Mouse (Mus musculus) spleen, postnatal 14 days (tissue): ENCODE measurements at regions not wholly inside any gene's neighbourhood (a gene's known extent, or its start where the extent isn't known, plus 50 kb on each side); places are given as distances from the start of the nearest gene placed in this dataset.

Experiments
- DNase-seq, 2 experiments: peaks; one replicate each; pipeline ENCODE4 v3.0.0; 2021 to 2022; ENCODE audit warnings: low spot score in 2 of 2

DNA sequence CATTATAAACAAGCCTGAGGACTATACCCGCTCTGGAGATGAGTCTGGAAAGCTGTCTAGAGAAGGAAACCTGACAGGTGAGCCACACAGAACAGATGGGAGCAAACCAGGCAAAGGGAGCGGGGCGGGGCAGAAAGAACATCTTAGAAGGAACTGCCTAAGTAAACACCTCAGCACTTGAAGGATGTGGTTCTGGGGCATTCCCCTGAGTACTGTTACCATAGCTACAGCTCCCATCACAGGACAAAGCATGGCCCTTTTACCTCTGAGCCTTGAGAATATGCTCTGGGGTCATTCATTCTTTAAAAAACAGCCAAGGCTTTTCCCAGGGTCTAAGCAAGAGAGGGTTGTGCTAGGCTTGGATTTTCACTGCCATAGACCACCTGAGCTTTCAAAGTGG lies 127.6 kb downstream of the Rpap3 start:
- no peak for DNase-seq

DNA sequence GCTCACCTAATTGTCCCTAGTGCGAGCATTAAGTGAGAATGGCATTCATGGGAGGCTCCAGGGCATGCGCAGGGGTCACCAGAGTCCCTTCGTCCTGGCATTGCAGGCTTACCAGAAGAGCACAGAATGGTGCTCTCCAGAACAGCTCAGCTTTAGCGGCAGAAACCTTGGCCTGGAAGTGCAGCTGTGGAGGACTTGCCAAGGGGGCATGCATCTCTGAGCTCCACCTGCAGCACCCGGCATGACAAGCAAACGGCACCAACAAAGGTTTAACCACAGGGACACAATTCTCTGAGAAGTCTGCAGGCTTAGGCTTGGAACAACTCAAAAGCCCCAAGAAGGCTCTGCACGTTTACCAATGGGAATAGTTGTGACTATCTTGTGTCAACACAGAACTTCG lies 128.4 kb downstream of the Rpap3 start:
- DNase-seq, result no peak

DNA sequence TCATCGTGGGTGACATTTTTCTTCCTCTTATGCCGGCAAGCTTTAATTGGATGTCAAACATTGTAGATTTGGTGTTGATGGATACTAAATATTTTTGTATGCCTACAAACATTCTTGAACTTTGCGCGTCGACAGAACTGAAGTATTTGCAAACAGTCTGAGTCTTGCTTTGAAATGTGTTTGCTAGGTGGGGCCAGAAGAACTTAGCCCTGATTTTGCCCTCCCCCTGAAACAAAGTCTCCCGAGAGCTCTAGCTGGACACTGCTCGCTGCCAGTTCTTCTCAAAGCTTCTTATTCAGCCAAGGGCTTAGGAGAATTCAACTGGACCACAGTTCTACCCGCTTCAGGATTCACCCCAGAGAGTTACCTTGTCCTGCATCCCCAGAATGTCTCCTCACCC lies 133.0 kb downstream of the Rpap3 start:
- DNase-seq, result no peak

DNA sequence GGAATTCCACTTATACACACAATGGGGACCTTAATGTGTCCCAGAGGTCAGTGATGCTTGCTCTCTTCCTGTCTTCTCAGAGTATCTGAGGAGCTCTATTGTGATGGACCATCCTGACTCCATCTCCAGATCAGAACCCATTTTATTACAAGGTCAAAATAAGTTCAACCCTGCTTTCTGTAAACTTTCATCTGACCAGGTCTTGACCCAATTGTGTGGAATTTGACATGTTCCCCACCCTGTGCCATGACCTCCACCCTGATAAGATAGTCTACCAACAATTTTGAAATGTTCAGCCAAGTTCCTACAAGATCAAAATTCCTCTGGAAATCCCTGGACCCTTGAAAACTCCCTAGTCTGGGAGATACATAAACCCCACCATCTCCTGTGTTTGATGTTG lies 133.7 kb downstream of the Rpap3 start:
- no peak for DNase-seq

DNA sequence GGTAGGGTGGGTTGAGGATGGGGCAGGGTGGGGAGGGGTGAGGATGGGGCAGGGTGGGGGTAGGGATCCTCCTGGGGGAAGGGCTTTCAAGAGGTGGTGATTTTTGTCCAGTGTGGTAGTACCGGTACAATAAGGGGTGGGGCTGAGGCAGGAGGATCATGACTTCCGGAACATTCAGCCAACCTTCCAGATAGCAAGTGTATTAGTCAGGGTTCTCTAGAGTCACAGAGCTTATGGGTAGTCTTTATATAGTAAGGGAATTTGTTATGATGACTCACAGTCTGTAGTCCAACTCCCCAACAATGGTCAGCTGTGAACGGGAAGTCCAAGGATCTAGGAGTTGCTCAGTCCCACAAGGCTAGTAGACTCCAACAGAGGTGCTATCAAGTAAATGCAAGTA lies 145.5 kb downstream of the Rpap3 start:
- DNase-seq, result no peak

DNA sequence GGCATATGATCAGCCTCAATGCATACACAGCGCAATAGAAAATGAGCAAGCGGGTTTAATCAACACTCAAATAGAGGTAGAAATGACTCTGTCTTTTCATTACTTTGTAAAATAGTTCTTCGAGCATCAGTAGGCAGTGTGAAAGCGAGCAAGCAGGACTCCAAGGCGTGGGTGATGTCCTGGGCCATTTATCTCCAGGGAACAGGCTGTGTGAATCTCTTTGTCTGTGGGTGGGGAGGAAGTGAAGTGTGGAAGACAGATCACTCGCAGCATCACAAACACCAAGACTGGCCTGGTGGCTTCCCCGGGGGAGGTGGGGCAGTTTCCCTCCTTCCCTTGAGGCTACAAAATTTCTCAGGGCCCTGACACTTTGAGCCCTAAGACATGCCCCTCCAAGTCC lies 146.9 kb downstream of the Rpap3 start:
- DNase-seq, result no peak

DNA sequence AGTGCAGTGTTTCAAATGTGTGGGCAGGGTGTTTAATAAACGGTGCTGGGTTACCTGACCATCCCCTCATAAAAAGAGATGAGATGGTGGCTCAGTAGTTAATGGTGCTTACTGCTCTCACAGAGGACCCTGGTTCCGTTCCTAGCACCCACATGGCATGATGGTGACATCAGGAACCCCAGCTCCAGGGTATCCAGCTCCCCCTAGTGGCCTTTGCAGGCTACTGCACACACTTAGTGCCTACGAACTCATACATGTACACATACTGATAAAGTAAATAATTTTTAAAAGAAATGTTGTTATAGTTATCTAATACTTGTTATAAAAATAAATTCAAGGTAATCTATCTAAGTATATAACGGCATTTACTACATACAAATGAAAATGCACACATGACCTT lies 157.3 kb downstream of the Rpap3 start:
- DNase-seq, result no peak

DNA sequence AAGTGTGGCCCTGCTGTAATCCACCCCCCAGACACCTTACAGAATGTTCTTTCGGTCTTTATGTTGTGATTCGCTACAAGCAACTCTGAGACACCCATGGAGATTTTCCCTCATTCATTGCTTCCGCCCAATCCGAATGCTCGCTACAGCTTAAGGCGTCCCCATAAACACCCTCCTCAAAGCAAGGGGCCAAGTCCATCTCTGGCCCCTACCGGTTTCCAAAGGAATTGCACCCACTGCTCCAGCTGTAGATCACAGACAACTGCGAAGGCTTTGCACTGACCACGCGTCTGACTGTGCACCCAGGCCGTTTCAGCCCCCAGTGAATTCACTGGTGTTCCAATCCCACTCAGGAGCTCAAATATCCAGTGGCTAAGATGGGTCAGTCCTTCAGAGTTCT lies 160.6 kb downstream of the Rpap3 start:
- no peak for DNase-seq

DNA sequence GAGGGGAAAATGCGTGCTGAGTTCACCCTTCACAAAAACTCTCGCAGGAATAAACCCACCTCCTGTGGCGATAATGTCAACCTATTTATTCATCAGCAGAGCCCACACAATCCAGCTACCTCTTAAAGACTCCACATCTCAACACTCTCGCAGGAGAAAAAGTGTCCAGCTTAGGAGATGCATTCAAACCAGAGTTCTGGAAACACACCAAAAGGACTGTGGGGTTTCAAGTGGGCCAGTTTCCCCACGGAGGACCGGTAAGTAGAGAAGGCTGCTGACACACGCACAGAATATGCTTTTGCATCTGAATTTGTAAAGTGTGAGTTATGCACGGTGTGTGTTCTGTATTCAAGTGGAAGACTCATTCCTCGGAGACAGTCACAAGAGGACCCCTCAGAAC lies 164.0 kb downstream of the Rpap3 start:
- no peak for DNase-seq

DNA sequence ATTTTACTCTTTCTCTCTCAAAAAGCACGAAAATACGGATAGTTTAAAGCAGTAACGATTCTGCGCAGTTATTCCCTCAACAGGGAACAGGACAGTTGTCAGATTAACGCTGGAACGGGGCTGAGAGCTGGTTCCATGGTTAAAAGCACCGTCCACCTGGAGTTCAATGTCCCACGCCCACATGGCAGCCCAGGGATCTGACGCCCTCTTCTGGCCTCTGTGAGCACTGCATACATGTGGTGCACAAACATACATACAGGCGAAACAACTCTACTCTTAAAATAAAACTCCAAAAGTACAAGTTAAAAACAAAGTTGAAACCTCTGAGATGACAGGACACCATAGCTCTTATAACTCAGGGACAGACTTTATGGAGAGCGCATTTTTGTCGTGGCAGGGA lies 169.5 kb downstream of the Rpap3 start:
- DNase-seq, result no peak

DNA sequence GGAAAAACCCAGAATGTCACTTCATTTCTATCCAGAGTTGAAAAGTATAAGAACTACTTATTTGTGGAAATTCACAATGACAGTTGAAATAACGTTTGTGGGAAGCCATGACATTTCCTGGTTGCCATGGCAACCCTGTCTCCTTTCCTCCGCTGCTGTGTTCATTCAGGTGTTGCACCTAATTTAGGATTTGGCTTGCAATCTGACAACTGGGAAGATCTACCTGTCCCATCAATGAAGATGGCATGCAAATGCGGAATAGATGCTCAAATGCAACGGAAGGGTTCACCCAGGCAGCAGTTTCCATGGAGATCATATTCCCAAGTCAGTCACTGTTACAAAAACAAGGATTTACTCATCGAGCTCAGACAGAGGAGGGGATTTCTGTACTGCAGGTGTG lies 170.7 kb downstream of the Rpap3 start:
- DNase-seq, result no peak

DNA sequence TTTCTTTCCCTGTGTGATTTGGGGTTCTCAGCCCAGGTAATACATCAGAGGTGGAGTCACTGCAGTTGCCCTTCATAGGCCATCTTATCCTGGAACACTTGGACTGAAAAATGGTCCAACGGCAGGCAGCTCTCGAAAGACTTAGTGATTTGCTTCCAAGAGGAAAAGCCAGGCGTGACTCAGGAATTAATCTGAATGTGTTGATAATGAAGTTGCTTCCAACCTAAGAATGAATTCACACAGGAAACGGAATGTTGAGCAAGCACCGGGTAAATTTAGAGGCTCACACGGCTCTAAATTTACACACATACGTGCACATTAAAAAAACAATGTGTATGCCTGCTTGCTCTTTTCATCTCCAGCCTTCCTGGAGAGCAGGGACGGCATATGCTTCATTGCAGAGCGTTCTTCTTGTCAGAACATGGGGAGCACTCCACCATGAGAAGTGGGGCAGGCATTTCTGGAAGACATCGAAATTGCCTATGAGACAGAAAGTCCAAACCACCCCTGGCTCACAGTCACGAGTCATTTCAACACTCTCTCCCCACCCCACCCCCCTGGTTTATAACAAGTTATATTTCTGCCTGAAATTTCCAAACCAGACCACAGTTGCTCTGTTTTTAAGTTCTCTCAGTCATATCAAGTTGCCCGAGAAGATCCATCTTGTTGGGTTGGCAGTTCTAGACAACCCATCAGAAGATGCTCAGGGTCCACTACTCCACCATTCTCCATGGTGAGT lies 171.9 kb downstream of the Rpap3 start:
- DNase-seq, result no peak

DNA sequence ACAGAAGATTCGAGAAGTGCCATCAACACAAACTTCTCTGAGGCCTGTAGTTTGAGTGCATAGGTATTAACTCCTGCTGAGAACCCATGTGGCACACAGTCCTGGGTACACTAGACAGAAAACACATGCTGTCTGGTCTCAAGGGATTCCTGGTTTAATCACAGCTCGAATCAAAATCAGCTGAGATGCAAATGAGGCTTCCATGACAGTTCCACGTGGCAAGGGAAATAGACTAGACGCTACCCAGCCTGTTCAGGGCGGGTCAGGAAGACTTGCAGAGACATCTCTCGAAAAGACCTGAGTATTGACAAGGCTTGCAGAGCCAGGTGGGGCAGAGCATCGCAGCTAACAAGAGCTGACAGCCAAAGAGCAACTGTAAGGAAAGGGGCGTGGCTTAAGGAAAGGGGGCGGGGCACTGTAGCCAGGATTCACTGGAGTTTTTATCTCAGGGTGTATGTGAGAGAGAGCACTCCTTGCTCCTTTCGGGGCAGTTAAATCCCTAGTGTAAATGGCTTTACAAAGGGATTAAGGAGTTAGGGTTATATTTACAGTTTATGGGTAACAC lies 173.2 kb downstream of the Rpap3 start:
- no peak for DNase-seq

DNA sequence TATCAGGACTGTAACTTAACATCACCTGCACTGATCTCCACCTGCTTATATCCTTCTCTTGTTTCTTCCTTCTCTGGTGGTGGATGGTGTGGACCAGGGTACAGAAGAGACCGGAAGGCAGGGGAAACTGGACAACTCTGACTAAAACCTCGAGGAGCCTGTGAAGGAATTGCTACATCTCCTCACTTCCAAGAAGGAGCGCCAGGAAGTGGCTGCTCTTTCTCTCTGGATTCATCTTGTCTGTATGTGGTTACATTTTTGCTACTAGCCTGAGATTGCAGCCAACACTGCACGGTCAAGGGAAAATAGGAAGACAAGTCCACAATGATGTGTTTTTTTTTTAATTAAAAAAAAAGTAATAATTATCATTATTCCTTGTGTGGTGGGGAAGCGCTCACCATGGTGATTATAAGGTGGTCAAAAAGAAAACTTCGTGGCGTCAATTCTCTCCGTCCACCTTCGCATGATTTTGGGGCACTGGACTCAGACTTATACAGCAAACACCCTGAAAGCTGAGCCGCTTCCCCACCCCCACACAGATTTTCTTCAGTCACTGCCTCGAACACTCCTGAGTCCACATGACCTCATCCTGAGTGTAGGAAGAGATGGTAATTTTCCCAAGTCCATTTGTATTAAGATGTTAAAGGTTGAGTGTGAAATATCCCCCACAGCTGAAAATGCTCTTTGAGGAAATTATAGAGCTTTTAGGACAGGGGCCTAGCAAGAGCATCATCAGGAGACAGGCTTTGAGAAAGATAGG lies 177.2 kb downstream of the Rpap3 start:
- no peak for DNase-seq

DNA sequence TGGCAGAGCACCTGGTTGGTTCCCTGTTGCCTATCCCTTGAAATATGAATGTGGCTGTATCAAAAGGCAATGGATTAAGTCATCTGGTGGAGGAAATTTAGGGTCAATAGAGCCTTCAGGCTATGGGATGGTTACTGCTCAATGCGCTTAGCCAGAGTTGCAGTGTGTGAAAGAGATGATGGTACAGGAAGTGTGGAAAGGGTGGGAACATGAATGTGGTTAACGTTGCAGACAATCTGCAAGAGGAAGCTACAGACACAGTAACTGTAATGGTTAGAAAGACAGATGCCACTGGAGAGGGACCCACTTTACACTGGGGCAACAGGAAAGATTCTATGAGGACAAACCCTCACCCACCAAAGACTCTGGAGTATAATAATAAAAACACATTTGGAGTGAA lies 185.2 kb downstream of the Rpap3 start:
- no peak for DNase-seq

DNA sequence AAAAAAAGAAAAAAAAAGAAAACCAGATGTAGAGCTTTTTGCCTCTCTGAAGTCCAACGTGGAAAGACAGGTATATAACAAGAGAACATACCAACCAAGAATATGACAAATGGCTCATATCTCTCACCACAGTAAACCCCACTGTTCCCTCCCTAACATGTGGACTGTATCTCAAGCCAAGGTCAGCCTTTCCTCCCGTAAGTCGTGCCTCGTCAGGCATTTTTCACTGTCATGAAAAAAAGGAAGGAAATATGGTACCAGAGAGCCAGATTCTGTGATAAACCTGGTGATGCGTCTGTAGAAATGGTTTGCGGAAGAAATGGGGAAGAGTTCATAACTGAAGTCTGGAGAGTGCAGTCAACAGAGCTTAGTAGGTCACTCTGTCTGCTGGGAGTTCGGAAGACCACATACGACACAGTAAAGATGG lies 185.7 kb downstream of the Rpap3 start:
- DNase-seq, result no peak

DNA sequence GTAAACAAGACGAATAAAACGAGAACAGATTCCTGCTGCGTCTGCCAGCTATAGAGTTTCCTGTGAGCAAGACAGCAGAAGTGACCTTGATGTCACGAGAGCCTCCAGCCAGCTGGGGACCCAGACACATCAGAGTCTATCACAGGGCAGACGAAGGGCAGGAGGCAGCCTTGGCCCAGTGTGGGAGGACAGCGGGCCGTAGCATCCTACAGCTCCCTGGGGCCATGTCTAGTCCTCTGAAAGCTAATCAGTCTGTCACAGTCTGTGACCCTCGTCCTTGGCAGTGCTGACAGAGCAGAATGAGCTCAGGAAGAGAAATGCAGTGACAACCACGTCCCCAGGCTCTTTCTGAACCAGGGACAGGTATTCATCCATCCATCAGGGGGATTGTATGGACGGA lies 187.7 kb downstream of the Rpap3 start:
- no peak for DNase-seq

DNA sequence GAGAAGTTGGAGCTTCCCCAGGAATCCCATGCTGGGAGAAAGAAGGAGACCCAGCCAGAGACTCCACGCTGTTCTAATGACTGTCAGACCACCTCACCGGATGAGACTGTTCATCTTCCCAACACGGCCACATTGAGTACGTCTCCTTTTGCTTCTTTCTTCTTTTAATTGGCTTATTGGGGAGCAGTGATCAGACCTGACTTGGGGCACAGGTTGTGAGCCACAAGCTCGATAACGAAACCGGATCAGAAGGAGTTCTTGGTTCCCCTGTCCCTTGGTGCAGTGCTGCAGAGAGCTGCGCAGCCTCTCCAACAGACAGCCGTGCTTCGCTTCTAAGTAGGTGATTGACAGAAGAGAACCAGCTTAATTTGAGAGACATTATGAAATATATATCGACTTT lies 188.4 kb downstream of the Rpap3 start:
- no peak for DNase-seq

DNA sequence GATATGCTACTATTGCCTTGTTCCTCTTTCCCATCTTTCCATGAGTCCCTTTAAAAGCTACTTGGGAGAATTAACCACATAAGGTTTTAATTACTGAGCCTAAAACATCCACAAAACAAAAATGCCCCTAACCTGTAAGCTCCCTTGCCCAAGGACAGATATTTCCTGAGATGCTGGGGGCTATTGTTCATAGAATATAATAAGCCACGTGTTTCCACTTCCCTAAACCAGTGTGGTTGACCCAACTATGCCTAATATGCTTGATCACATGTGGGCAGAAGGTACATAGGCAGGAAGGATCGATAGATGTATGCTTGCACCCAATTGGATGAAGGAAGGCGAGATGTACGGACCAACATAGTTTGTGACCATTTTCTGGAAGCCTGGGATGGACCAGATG lies 189.9 kb downstream of the Rpap3 start:
- no peak for DNase-seq

DNA sequence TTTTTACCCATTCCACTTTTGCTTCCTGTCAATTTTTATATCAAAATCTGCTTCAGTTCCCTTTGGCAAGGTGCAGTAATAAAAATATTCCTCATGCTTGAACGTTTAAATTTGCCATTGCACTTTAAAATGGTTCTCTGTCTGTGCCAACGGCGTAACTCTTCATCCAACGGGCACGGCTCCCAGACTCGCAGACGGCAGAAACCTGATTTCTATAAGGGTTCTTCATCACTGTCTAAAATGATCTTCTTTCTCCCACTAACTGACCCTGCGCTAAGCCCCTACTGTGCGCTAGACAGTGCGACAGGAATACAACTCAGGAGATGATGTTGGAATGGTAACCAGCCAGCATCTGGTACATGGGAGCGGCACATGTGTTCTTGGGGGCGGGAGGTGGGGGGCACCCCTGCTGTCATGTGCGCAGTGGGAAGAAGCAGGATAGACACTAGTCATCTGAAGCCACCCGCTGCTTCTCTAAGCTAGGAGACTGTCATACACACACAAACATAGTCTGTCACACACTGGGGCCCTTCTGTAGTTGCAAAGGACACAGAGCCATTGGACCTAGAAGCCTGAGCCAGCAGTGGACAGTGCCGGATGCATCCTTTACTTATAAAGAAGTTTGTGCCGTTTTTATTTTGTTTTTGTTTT lies 197.8 kb downstream of the Rpap3 start:
- no peak for DNase-seq

DNA sequence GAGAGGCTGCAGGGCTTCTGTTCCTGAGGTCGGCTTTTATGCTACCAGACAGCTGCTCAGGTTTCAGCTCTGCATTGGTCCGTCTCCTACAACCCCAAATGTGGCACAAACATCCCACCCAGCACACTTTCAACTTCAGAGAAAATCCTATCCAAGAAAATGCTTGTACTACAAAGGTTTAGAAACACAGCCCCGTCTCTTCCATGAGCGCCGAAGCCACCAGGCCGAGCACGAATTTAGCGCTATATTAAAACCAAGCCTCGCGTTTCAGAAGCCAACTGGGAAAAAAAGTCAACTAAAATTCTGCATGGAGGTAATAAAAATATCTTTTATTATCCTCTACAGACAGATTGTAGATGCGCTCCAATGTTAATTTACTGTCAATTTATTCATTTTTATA lies 198.4 kb downstream of the Rpap3 start:
- no peak for DNase-seq

DNA sequence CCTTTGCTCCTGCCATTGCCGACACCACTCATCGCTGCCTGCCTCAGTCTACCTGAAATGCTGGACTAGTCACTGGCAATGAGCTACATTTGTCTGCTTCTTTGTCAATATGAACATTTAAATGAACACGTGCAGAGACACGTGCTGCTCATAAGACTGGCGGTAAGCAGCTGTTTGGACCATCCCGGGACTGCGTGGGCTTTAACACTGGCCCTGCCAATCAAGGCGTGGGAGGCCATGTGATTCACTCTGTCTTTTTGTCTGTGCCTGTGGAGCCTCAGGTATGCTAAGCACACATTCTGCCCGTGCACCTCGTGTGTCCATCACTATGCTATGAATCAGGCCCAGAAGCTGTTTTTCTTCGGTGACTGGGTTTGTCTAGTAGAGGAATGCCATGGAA lies 199.9 kb downstream of the Rpap3 start:
- no peak for DNase-seq

DNA sequence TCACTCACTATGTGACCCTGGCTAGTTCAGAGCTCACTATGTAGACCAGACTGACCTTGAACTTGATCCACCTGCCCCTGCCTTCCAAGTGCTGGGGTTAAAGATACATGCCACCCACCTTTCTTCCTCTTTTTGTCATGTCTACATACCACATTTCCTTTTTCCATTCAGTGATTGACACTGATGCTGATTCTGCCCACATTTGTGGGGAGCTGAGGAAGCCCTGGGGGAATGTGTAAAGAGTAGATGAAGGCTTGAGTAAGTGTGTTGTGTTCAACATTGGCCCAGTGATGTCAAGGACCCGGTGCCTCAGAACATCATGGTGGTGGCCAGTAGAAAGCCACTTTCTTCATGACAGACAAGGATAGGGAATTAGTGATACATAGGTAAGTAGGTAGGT lies 201.3 kb downstream of the Rpap3 start:
- DNase-seq, result no peak
